Mouse (Mus musculus) E14TG2a.4 (cell line): Measurements from ENCODE around the gene Ank2.

Experiments used
- H3K27me3 ChIP-seq: 2 replicates; pipeline ENCODE4 v1.6.1; 2014; ENCODE audit warnings: low read length, control low read depth; ENCODE audit not compliant: insufficient read depth
- H3K36me3 ChIP-seq: 2 replicates; pipeline ENCODE4 v1.6.1; 2014; ENCODE audit warnings: low read length, control low read depth; ENCODE audit not compliant: insufficient read depth
- H3K4me1 ChIP-seq: replicated peaks from 2 replicates; pipeline ENCODE4 v1.6.1; 2014; ENCODE audit warnings: low read depth, low read length, control low read depth
- H3K4me3 ChIP-seq: replicated peaks from 2 replicates; pipeline ENCODE4 v1.5.1; 2014; ENCODE audit warnings: mild to moderate bottlenecking, low read length
- H3K9me3 ChIP-seq: 2 replicates; pipeline ENCODE4 v1.6.1; 2014; ENCODE audit warnings: low read length, control low read depth
- CTCF ChIP-seq: conservative IDR thresholded peaks from 2 replicates; pipeline ENCODE4 v1.5.1; 2014; ENCODE audit warnings: low read length
- NANOG ChIP-seq: IDR thresholded peaks from 2 replicates; pipeline ENCODE4 v1.6.1; 2014; ENCODE audit warnings: borderline replicate concordance, low read length, mixed read lengths
- POU5F1 ChIP-seq: IDR thresholded peaks from 2 replicates; pipeline ENCODE4 v1.6.1; 2014; ENCODE audit warnings: low read length, borderline replicate concordance

Gene Ank2

GRCm38 (mm10) chr3:127267846-127268245, 231.3 kb downstream of the Ank2 start:
- Histone ChIP-seq H3K4me3 (no peak overlapping the region), H3K36me3 (no peaks in the 10 kb centered on the region), H3K9me3 (no peaks in the 10 kb centered on the region), H3K4me1 (no peaks in the 10 kb centered on the region), H3K27me3 (no peaks in the 10 kb centered on the region)
- TF ChIP-seq CTCF = no peak
- no peak for TF ChIP-seq NANOG
- no peak for TF ChIP-seq POU5F1

DNA sequence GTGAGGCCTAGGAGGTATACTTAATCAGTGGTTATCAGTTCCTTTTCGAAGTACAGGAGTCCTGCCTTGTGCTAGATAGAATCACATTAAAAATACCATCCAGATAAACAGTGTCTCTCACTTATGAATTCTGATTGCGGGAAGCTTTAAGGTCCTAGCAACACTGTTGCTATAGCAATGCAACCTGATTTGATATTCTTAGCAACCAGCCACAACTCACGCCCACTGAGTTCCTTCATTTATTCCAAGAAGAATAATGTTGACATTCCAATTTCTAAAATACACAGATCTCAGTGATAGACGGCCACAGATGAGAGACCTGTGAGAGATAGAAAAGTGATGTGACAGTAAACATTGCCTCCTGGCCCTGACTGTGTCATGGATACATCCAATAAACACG, 233.4 kb downstream of the Ank2 start:
- no peak overlapping the region for H3K4me3 ChIP-seq
- no peak for TF ChIP-seq NANOG
- TF ChIP-seq CTCF = no peak
- TF ChIP-seq POU5F1 = no peak

GRCm38 (mm10) chr3:127265182-127265581, 234.0 kb downstream of the Ank2 start:
- Histone ChIP-seq H3K9me3 (no peaks in the 10 kb centered on the region), H3K36me3 (no peaks in the 10 kb centered on the region), H3K27me3 (no peaks in the 10 kb centered on the region), H3K4me1 (no peaks in the 10 kb centered on the region), H3K4me3 (no peak overlapping the region)
- TF ChIP-seq CTCF (no peak), NANOG (no peak), POU5F1 (no peak)

More for the DNA sequence above, 233.4 kb downstream of the Ank2 start:
- Histone ChIP-seq H3K36me3 (no peaks in the 10 kb centered on the region), H3K4me1 (no peaks in the 10 kb centered on the region), H3K27me3 (no peaks in the 10 kb centered on the region), H3K9me3 (no peaks in the 10 kb centered on the region)

DNA sequence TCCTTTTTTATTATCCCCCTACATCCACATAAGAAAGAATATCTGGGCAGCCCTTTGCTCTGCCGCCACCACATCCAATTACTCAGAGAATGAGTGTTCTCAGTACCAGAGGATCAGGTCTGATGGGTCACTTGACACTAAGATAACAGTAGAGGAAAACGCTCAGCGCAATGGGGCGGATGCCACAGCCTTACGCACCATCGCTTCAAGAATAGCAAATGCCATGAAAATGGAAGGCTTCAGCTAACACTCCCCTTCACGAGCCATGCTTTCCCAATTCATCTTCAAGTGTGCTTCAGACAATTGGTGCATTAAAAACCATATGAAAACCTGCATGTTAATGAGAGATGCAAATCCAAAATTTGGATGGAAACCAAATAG, 238.4 kb downstream of the Ank2 start:
- no peaks in the 10 kb centered on the region for H3K9me3 ChIP-seq
- H3K36me3 ChIP-seq = no peaks in the 10 kb centered on the region
- H3K4me3 ChIP-seq = no peak overlapping the region
- H3K27me3 ChIP-seq = no peaks in the 10 kb centered on the region
- peaks cover 18% of the 10 kb centered on the region for H3K4me1 ChIP-seq
- TF ChIP-seq POU5F1 = no peak

GRCm38 (mm10) chr3:127260007-127260785, 239.0 kb downstream of the Ank2 start:
- H3K36me3 ChIP-seq = no peaks in the 10 kb centered on the region
- H3K4me3 ChIP-seq = no peak overlapping the region
- H3K9me3 ChIP-seq = no peaks in the 10 kb centered on the region
- peaks cover 18% of the 10 kb centered on the region for H3K4me1 ChIP-seq
- H3K27me3 ChIP-seq = no peaks in the 10 kb centered on the region
- TF ChIP-seq POU5F1 (no peak), NANOG (no peak), CTCF (no peak)

DNA sequence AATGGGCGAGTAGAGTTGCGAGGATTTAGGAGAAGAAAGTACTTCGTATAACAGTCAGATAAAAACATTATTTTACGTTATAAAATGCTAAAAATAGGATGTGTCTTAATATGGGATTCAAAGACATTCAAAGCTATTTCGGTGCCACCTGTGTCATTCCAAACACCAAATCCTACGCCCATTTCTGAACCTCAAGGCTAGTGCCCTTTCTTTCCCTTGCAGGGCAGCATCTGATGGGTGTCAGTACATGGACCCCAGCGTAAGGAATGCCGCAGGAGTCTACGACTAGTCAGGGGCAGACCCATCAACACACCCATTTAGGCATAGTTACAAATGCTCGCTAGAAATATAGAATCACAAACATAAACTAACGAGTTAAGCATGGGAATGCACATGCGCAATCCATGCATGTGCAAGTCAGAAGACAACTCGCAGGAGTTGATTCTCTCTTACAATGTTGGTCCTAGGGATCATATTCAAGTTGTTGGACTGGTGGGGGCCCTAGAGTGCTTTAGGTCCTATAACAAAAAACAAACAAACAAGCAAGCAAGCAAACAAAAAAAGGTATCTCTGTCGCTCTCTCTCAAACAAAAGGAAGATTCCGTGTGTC, 240.6 kb downstream of the Ank2 start:
- no peak for TF ChIP-seq NANOG
- no peak for TF ChIP-seq CTCF
- Histone ChIP-seq H3K4me1 (peaks cover 18% of the 10 kb centered on the region), H3K9me3 (no peaks in the 10 kb centered on the region), H3K4me3 (no peak overlapping the region), H3K36me3 (no peaks in the 10 kb centered on the region), H3K27me3 (no peaks in the 10 kb centered on the region)

DNA sequence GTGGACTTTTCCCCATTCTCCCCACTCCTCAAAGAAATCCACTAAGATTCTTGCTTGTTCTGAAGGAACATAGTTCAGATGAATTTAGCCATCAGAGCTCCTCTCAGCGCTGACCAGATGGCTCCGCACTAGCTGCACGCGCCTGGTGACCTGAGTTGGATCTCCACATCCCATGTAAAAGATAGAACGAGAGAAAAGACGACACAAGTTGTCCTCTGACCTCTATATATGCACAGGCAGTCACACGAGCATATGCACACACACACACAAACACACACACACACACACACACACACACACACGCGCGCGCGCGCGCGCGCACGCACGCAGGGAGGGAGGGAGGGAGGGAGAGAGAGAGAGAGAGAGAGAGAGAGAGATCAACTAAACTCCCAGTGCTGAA, 241.2 kb downstream of the Ank2 start:
- Histone ChIP-seq H3K4me3 (peak overlapping the region; percentile 67), H3K4me1 (peaks cover 18% of the 10 kb centered on the region), H3K9me3 (no peaks in the 10 kb centered on the region), H3K36me3 (no peaks in the 10 kb centered on the region), H3K27me3 (no peaks in the 10 kb centered on the region)
- TF ChIP-seq CTCF (no peak), NANOG (no peak), POU5F1 (no peak)

DNA sequence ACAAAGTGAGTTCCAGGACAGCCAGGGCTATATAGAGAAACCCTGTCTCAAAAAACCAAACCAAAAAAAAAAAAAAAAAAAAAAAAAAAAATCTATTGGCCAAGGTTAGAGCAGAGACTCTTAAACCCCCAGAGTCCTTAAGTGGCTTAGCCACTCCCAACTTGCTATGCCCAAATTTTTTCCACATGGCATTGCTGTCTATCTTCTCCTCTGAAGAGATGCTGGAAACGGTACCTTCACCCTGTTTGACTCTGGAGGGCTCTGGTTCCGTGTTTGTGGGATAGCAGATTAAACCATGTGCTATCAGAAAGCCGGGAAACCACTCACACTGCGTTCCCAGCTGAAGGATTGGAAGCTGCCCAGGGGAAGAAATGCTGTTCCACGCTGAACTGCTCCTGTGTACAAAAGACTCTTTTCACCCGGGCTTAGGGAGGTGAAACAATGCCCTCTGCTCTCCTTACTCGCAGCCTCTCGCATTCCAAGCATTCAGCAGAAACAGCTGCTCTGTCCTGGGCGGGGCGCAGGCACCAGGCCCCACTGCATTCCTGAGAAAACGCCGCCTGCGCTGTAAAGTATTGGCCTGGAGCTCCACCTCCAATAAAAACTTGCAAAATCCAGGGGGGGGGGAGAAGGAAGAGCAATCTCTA, 241.7 kb downstream of the Ank2 start:
- Histone ChIP-seq H3K27me3 (no peaks in the 10 kb centered on the region), H3K9me3 (no peaks in the 10 kb centered on the region), H3K4me3 (peak overlapping the region; percentile 67), H3K36me3 (no peaks in the 10 kb centered on the region), H3K4me1 (peaks cover 18% of the 10 kb centered on the region)
- TF ChIP-seq POU5F1 (no peak), NANOG (no peak), CTCF (no peak)

DNA sequence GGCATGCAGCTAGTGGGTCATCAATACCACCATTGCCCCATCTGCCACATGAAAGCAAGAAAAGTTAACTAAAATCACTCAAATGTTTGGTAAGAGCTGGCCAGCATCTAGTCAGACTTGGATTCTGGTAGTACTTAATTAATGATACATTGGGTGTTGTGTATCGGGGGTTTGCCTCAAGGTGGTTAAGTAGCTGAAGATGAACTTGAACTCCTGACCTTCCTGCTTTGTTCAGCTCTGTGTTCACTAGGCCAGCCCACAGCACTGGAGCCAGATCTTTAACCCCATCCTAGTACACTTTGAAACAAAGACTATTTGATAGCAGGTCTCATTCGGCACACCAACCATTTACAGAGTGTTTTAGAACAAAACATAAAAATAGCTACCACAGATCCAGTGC, 242.5 kb downstream of the Ank2 start:
- no peak overlapping the region for H3K4me3 ChIP-seq
- no peaks in the 10 kb centered on the region for H3K9me3 ChIP-seq
- H3K27me3 ChIP-seq = no peaks in the 10 kb centered on the region
- no peaks in the 10 kb centered on the region for H3K36me3 ChIP-seq
- TF ChIP-seq POU5F1 (no peak), CTCF (no peak), NANOG (peak; percentile 33; the same call in 1 of the 2 replicates)
- H3K4me1 ChIP-seq = peaks cover 18% of the 10 kb centered on the region
